Mouse (Mus musculus): ENCODE results near the gene H1fnt. TPM values are rescaled to one million over a fixed set of nuclear protein-coding genes. Genes with fewer than 3 reads are reported as not detected.

Gene H1fnt
- polyA plus RNA-seq (2015; fragmentation: Nextera tagmentation; extraction: Ambion mirVana): not detected in 2 replicates

DNA sequence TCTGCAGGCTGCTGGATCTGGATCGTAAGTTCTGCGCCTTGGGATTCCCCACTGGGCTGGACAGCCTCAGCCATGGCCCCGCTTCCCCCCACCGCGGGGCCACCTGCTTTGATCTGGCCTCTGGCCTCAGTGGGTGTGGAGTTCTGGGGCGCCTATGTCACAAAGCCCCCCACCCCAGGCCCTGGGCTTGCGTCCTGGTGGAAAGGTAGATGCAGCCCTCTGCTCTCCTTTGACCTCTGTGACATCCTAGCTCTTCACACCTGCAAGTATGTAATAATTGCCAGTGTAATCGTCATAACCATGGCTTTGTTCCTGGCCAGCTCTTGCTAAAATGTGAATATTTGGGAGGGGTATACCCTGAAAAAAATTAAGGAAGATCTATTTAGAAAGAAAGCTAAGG lies at the start of gene H1fnt:
Gene H1fnt (minus strand): TSS at position 101 of the 400 bp plus-strand sequence.
- H3K27ac ChIP-seq (ENCODE audit: low read length): no peak within 1 kb of the TSS
- no peaks in the 10 kb centered on the region for H3K4me1 ChIP-seq (replicated peaks; ENCODE audit: control insufficient read depth, insufficient read depth, low read length)
- no peak within 1 kb of the TSS for H3K9ac ChIP-seq (replicated peaks; ENCODE audit: low read depth, low read length)
- H3K36me3 ChIP-seq (ENCODE audit: control insufficient read depth, insufficient read depth): no peaks in the 10 kb centered on the region
- no peaks in the 10 kb centered on the region for H3K27me3 ChIP-seq (replicated peaks; ENCODE audit: control insufficient read depth, insufficient read depth, low read length)
- no peak within 1 kb of the TSS for H3K4me2 ChIP-seq (ENCODE audit: low read length)
- 94% methylated on average over 8 of the region's 8 CpGs for whole genome bisulfite sequencing
- ATAC-seq: no peak
- no peaks in the 10 kb centered on the region for H3K9me3 ChIP-seq (ENCODE audit: control insufficient read depth, low read length)
- H3K4me3 ChIP-seq (replicated peaks; ENCODE audit: low read length): no peak within 1 kb of the TSS

DNA sequence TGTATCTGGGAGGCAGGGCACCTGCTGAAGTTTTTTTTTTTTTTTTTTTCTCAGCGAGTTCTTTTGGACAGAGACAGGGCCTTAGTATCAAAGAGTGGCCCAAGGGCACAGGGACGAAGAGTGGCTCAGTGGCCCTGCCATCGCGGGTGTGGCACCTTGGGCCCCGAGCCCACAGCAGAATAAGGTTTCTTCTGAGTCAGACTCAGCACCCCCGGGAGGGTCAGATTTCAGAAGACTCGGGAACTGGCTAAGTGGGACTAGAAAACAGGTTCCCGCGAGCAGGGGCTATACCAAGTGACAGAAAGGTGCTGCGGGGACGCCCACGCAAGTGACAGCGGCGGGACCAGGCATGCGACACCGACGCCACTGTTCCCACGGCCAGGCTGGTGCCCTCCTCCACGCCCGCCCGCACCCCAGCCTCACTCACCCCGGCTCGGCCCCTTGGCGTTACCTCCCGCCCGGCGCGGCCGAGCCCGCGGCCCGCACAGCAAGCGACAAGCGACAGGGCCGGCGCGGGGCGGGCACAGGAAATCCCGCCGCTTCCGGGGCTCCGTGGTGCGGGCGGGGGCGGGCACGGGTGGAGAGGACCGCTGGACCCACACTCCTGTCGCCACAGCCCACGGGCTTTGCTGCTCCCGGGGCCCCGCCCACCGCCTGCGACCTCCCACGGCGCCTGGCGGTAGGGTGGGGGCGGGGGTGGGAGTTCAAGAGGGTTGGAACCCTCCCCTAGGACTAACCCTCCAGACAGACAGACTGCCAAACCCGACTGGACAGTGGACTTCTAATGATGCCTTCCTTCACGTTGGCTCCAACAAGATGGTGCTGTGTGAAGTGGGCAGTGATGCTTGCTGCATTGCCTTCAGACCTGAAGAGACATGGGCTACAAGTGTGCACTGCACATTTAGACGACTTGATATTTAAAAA lies 38.8 kb upstream of the H1fnt start, which contains the start of gene Zfp641:
Gene Zfp641 (minus strand): TSS at position 534 of the 924 bp plus-strand sequence.
- Histone ChIP-seq H3K9me3 (ENCODE audit: control insufficient read depth, low read length) (no peaks in the 10 kb centered on the region), H3K27me3 (replicated peaks; ENCODE audit: control insufficient read depth, insufficient read depth, low read length) (no peaks in the 10 kb centered on the region), H3K4me2 (ENCODE audit: low read length) (peak within 1 kb of the TSS; percentile 84), H3K4me3 (replicated peaks; ENCODE audit: low read length) (peak within 1 kb of the TSS; percentile 72), H3K36me3 (ENCODE audit: control insufficient read depth, insufficient read depth) (no peaks in the 10 kb centered on the region), H3K27ac (ENCODE audit: low read length) (no peak within 1 kb of the TSS), H3K4me1 (replicated peaks; ENCODE audit: control insufficient read depth, insufficient read depth, low read length) (no peaks in the 10 kb centered on the region; the same call in 1 of the 2 replicates), H3K9ac (replicated peaks; ENCODE audit: low read depth, low read length) (peak within 1 kb of the TSS; percentile 83)
- WGBS: 1% methylated on average over 46 of the region's 60 CpGs
- peak; percentile 72 for ATAC-seq

- Histone ChIP-seq H3K27ac (ENCODE audit: low read length) (no peak overlapping the region), H3K4me1 (replicated peaks; ENCODE audit: control insufficient read depth, insufficient read depth, low read length) (no peaks in the 10 kb centered on the region; the same call in 1 of the 2 replicates), H3K4me2 (ENCODE audit: low read length) (no peak overlapping the region), H3K27me3 (replicated peaks; ENCODE audit: control insufficient read depth, insufficient read depth, low read length) (no peaks in the 10 kb centered on the region), H3K9me3 (ENCODE audit: control insufficient read depth, low read length) (no peaks in the 10 kb centered on the region), H3K9ac (replicated peaks; ENCODE audit: low read depth, low read length) (no peak overlapping the region), H3K4me3 (replicated peaks; ENCODE audit: low read length) (no peak overlapping the region), H3K36me3 (ENCODE audit: control insufficient read depth, insufficient read depth) (no peaks in the 10 kb centered on the region)
- ATAC-seq: no peak
- WGBS: 93% methylated on average over 8 of the region's 8 CpGs
Measured at GRCm38 (mm10) chr15:98293651-98294050, 36.6 kb upstream of the H1fnt start.

- no peak overlapping the region for H3K27ac ChIP-seq (ENCODE audit: low read length)
- no peaks in the 10 kb centered on the region for H3K27me3 ChIP-seq (replicated peaks; ENCODE audit: control insufficient read depth, insufficient read depth, low read length)
- no peak for ATAC-seq
- H3K9me3 ChIP-seq (ENCODE audit: control insufficient read depth, low read length): no peaks in the 10 kb centered on the region
- no peak overlapping the region for H3K9ac ChIP-seq (replicated peaks; ENCODE audit: low read depth, low read length)
- no peaks in the 10 kb centered on the region for H3K36me3 ChIP-seq (ENCODE audit: control insufficient read depth, insufficient read depth)
- no peaks in the 10 kb centered on the region for H3K4me1 ChIP-seq (replicated peaks; ENCODE audit: control insufficient read depth, insufficient read depth, low read length)
- WGBS: 71% methylated on average over 12 of the region's 12 CpGs
- no peak overlapping the region for H3K4me3 ChIP-seq (replicated peaks; ENCODE audit: low read length)
- no peak overlapping the region for H3K4me2 ChIP-seq (ENCODE audit: low read length)
Measured at GRCm38 (mm10) chr15:98288566-98288965, 31.5 kb upstream of the H1fnt start.

- Histone ChIP-seq H3K4me2 (ENCODE audit: low read length) (no peak overlapping the region), H3K4me3 (replicated peaks; ENCODE audit: low read length) (no peak overlapping the region), H3K27me3 (replicated peaks; ENCODE audit: control insufficient read depth, insufficient read depth, low read length) (no peaks in the 10 kb centered on the region), H3K9me3 (ENCODE audit: control insufficient read depth, low read length) (no peaks in the 10 kb centered on the region), H3K9ac (replicated peaks; ENCODE audit: low read depth, low read length) (no peak overlapping the region), H3K27ac (ENCODE audit: low read length) (no peak overlapping the region), H3K36me3 (ENCODE audit: control insufficient read depth, insufficient read depth) (no peaks in the 10 kb centered on the region), H3K4me1 (replicated peaks; ENCODE audit: control insufficient read depth, insufficient read depth, low read length) (no peaks in the 10 kb centered on the region)
- WGBS: 71% methylated on average over 7 of the region's 7 CpGs
- ATAC-seq: peak; percentile 45; the same call in 1 of the 2 replicates
Measured at GRCm38 (mm10) chr15:98286418-98286817, 29.3 kb upstream of the H1fnt start.

DNA sequence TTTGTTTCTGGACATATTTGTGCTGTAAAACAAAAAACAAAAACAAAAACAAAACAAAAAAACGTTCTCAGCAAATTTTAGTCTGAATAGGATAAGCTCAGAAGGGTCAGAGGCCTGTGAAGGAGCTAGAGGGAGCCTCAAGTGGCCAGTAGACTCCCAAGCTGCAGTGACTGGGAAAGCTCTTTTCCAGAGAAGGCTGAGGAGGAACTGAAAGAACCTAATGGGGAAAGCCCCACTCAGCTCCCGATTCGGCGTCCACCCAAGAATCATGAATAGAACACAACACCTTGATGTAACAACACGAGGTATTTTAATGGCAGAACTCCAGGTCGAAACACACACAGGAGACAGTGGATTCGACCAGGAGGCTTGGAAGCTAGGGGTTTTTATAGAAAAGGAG lies 683 bp upstream of the H1fnt start:
- no peaks in the 10 kb centered on the region for H3K4me1 ChIP-seq (replicated peaks; ENCODE audit: control insufficient read depth, insufficient read depth, low read length)
- H3K9ac ChIP-seq (replicated peaks; ENCODE audit: low read depth, low read length): no peak overlapping the region
- no peak overlapping the region for H3K4me3 ChIP-seq (replicated peaks; ENCODE audit: low read length)
- no peaks in the 10 kb centered on the region for H3K36me3 ChIP-seq (ENCODE audit: control insufficient read depth, insufficient read depth)
- no peaks in the 10 kb centered on the region for H3K27me3 ChIP-seq (replicated peaks; ENCODE audit: control insufficient read depth, insufficient read depth, low read length)
- H3K4me2 ChIP-seq (ENCODE audit: low read length): no peak overlapping the region
- WGBS: 87% methylated on average over 7 of the region's 7 CpGs
- H3K9me3 ChIP-seq (ENCODE audit: control insufficient read depth, low read length): no peaks in the 10 kb centered on the region
- no peak for ATAC-seq
- no peak overlapping the region for H3K27ac ChIP-seq (ENCODE audit: low read length)

GRCm38 (mm10) chr15:98256271-98256670 lies 822 bp downstream of the H1fnt start:
- Histone ChIP-seq H3K27ac (ENCODE audit: low read length) (no peak overlapping the region), H3K4me1 (replicated peaks; ENCODE audit: control insufficient read depth, insufficient read depth, low read length) (no peaks in the 10 kb centered on the region), H3K27me3 (replicated peaks; ENCODE audit: control insufficient read depth, insufficient read depth, low read length) (no peaks in the 10 kb centered on the region), H3K9me3 (ENCODE audit: control insufficient read depth, low read length) (no peaks in the 10 kb centered on the region), H3K4me3 (replicated peaks; ENCODE audit: low read length) (no peak overlapping the region), H3K9ac (replicated peaks; ENCODE audit: low read depth, low read length) (no peak overlapping the region), H3K4me2 (ENCODE audit: low read length) (no peak overlapping the region), H3K36me3 (ENCODE audit: control insufficient read depth, insufficient read depth) (no peaks in the 10 kb centered on the region)
- ATAC-seq: no peak
- WGBS: 93% methylated on average over 13 of the region's 13 CpGs

- no peak for ATAC-seq
- Histone ChIP-seq H3K4me3 (replicated peaks; ENCODE audit: low read length) (no peak overlapping the region), H3K27me3 (replicated peaks; ENCODE audit: control insufficient read depth, insufficient read depth, low read length) (no peaks in the 10 kb centered on the region; the same call in 1 of the 2 replicates), H3K9ac (replicated peaks; ENCODE audit: low read depth, low read length) (no peak overlapping the region), H3K36me3 (ENCODE audit: control insufficient read depth, insufficient read depth) (no peaks in the 10 kb centered on the region), H3K4me1 (replicated peaks; ENCODE audit: control insufficient read depth, insufficient read depth, low read length) (no peaks in the 10 kb centered on the region), H3K27ac (ENCODE audit: low read length) (no peak overlapping the region), H3K9me3 (ENCODE audit: control insufficient read depth, low read length) (no peaks in the 10 kb centered on the region), H3K4me2 (ENCODE audit: low read length) (no peak overlapping the region)
- 87% methylated on average over 4 of the region's 4 CpGs for WGBS
Measured at GRCm38 (mm10) chr15:98235442-98235841, 21.7 kb downstream of the H1fnt start.

- Histone ChIP-seq H3K4me3 (replicated peaks; ENCODE audit: low read length) (no peak within 1 kb of the TSS), H3K36me3 (ENCODE audit: control insufficient read depth, insufficient read depth) (no peaks in the 10 kb centered on the region), H3K9ac (replicated peaks; ENCODE audit: low read depth, low read length) (no peak within 1 kb of the TSS), H3K27me3 (replicated peaks; ENCODE audit: control insufficient read depth, insufficient read depth, low read length) (no peaks in the 10 kb centered on the region; the same call in 1 of the 2 replicates), H3K9me3 (ENCODE audit: control insufficient read depth, low read length) (no peaks in the 10 kb centered on the region), H3K4me1 (replicated peaks; ENCODE audit: control insufficient read depth, insufficient read depth, low read length) (no peaks in the 10 kb centered on the region), H3K4me2 (ENCODE audit: low read length) (no peak within 1 kb of the TSS), H3K27ac (ENCODE audit: low read length) (no peak within 1 kb of the TSS)
- WGBS: 85% methylated on average over 4 of the region's 4 CpGs
- ATAC-seq: no peak
Measured at GRCm38 (mm10) chr15:98234350-98234749, 22.7 kb downstream of the H1fnt start, which contains the start of gene Olfr286. Gene Olfr286 (minus strand): TSS chr15:98234450.
